Mouse (Mus musculus) neural tube, embryonic 10.5 days (tissue): Measurements from ENCODE around the gene Pde2a.
"Not testable (repeated sequence)": the region's sequence is repeated elsewhere in the genome, so short reads cannot be mapped to it uniquely, and the experiment has no call there.

Source experiments
- DNase-seq: peaks from one replicate; pipeline ENCODE4 v3.0.0-alpha.2; 2017; ENCODE audit warnings: low spot score; ENCODE audit errors: extremely low spot score

Gene Pde2a

GRCm38 (mm10) chr7:101513655-101514054 lies 92.2 kb downstream of the Pde2a start:
- DNase-seq = no peak

DNA sequence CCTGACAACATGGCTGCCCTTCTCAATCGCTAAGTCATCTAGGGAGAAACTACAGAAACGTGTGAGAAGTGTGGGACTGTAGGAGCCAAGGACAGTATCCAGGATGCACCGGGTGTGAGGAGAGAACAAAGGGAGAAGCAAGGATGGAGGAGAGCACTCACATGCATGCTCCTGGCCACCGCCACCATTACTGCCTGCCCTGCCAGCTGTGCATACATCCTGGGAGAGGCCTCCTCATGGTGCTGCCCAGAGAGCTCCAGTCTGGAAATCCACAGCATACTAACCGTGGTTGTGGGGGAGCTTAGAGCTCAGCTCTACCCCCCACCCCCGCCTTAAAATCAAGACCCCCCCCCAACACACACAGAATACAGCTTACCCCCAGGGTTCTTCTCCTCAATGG lies 93.3 kb downstream of the Pde2a start:
- DNase-seq = no peak

DNA sequence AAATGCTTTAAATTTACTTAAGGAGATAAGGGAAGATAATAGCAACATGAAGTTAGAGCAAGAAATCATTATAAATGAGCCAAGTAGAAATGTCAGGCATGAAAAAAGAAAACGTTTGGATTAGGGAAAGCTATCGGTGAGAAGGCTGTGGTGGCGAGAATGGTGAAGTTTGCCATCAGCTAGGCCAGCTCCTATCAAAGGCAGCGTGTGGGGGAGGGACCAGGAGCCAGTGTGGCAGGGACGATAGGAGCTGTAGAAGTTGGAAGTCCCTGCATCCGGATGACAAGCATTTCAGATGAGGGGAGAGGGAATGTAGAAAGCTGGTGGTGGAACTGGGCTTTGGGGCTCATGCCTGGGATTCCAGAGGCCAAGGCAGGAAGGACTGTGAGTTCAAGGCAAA lies 93.8 kb downstream of the Pde2a start:
- DNase-seq = no peak

- DNase-seq = no peak
Observed at GRCm38 (mm10) chr7:101516460-101516859, 95.0 kb downstream of the Pde2a start.

- DNase-seq = no peak
Observed at GRCm38 (mm10) chr7:101521696-101522095, 100.2 kb downstream of the Pde2a start.

DNA sequence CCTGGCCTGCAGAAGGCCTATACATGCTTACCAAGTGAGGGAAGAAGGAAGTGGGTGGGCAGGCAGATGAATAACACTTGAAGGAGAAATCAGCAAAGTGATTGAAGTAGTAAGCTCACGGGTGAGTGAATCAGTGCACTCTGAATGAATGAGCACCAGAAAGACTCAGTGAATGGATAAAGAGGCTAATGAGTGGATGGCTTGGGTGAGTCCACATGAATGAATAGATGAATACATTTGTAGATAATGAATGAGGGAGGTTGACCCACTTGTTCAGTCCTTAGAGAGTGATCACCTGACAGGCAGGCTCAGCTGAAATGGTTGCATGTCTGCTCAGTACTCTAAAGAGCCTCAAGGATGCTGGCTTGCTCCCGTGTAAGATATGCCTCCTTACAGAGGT lies 101.7 kb downstream of the Pde2a start:
- no peak for DNase-seq

GRCm38 (mm10) chr7:101526484-101526883 lies 105.0 kb downstream of the Pde2a start:
- no peak for DNase-seq

GRCm38 (mm10) chr7:101534428-101534827 lies 112.9 kb downstream of the Pde2a start:
- DNase-seq = no peak

DNA sequence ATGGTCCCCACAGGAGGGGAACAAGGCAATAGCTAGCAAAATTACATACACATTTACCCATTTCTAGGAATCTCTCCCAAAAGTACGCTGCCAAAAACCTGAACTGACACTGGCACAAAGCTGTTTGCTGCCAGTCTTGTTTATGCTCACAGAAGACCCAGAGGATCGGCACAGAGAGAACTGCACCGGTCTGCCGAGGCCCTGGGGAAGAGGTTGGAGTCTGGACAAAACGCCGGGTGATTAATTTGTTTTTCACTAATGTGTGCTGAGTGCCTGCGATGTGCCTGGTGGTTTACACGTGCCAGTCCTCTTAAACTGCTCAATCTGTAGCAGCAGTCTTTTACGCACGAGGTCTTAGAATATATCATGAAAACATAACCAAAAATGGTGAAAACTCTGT lies 113.6 kb downstream of the Pde2a start:
- DNase-seq = no peak

- DNase-seq = no peak
Observed at GRCm38 (mm10) chr7:101535517-101535916, 114.0 kb downstream of the Pde2a start.

- no peak for DNase-seq
Observed at GRCm38 (mm10) chr7:101537541-101537940, 116.0 kb downstream of the Pde2a start.

GRCm38 (mm10) chr7:101538141-101538933 lies 116.8 kb downstream of the Pde2a start:
- no peak for DNase-seq

- no peak for DNase-seq
Observed at GRCm38 (mm10) chr7:101539774-101540173, 118.3 kb downstream of the Pde2a start.

GRCm38 (mm10) chr7:101540684-101541083 lies 119.2 kb downstream of the Pde2a start:
- no peak for DNase-seq

DNA sequence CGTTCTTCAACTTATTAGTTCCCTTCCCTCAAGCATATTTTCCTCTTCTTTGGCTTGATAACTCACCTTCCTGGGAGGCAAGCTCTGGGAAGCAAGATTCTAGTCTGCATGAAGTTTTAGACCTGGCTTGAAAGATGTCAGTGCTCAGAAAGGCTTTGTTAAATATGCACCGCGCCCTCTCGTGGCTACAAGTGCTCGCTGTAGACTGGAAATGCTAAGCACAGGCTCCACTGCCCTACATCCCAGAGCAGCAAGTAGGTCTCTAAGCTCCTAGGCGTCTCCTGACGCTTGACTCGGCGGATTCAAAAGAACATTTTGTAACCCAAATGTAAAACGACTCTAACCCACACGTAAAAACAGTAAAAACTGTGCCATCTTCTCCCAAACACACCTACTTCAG lies 119.6 kb downstream of the Pde2a start:
- peak; percentile 73 for DNase-seq

DNA sequence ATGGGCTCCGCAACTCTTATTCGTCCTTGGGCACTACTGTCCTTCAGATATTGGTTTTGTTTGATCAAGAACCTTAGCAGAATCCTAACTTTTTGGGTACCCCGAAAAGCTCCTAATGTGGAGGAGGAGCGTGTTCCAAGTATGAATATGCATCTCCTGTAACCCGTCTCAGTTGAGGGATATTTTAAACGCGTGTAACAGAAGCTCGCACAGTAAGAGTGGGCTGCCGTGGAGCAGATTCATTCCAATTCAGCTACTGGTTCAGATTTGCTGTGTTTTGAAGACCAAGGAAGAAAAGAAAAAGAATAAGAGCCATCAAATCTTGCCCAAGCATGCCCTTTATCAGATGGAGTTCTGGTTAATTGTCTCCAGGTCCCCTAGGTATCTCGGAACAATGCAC lies 120.2 kb downstream of the Pde2a start:
- no peak for DNase-seq

- no peak for DNase-seq
Observed at GRCm38 (mm10) chr7:101547651-101548050, 126.2 kb downstream of the Pde2a start.

- no peak for DNase-seq
Observed at GRCm38 (mm10) chr7:101549266-101549665, 127.8 kb downstream of the Pde2a start.

DNA sequence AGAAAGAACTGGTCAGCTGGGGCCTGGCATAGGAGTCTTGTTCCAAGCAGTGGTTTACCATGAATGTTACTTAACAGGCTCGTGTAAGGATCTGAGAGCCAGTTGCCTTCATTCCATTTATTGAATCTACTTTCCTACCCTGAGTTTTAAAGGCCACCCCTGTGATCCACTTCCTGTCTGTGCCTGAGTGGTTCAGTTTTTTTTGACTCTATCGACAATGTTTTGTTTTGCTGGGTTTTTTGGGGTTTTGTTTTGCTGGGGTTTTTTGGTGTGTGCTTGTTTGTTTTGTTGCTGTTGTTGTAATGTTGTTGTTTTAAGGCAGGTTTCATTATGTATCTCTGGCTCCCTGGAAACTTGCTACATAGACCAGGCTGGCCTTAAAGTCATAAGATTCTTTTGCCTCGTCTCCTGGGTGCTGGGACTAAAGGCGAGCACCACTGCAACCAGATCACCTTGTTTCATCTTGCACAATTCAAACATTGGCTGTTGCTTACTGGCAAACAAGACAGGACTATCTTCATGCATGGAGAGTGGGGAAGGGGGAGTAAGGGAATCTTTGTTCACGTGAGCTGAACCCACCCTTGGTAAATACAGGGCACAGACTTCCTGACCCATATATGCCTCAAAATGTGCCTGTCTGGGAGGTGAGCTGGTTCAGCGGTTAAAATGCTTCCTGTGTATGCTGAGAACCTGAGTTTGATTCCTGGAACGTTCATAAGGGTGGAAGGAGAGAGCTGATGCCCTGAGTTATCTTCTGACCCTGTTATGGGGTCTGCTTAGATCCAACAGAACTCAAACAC lies 129.4 kb downstream of the Pde2a start:
- no peak for DNase-seq

- no peak for DNase-seq
Observed at GRCm38 (mm10) chr7:101551530-101551929, 130.0 kb downstream of the Pde2a start.

DNA sequence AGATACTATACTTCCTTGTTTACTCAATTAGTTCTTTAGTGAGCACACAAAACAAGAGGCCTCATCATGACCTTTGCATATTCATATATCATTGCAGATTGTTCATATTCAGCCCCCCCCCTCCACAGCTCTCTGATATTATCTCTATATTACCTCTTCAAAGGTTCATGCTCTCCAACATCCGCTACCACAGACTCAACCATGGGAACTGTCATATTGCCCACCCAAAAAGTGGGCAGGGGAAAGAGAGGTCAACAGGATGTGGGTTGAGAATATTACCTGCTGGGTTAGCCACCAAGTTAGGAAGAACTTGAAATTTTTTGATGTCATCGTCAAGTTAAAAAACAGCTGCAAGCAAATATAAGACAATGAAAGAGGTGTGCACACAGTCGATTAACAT lies 134.0 kb downstream of the Pde2a start:
- DNase-seq = not testable (repeated sequence)

DNA sequence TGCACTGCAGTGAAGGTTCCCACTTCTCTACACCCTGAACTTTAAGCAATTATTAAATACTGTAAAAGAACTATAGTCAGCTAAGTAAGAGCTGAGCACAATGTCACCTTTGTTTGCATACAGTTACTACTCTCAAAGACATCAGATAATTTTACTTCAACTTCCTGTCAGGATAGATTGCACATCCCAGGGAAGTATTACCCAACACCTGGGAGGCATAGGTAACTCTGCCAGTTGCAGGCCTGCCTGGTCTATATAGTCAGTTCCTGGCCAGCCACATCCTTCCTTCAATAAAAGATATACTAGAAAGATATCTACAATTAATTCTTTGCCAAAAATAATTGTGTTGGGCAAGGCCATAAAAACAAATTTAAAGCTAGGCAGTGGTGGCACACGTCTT lies 135.9 kb downstream of the Pde2a start:
- no peak for DNase-seq

DNA sequence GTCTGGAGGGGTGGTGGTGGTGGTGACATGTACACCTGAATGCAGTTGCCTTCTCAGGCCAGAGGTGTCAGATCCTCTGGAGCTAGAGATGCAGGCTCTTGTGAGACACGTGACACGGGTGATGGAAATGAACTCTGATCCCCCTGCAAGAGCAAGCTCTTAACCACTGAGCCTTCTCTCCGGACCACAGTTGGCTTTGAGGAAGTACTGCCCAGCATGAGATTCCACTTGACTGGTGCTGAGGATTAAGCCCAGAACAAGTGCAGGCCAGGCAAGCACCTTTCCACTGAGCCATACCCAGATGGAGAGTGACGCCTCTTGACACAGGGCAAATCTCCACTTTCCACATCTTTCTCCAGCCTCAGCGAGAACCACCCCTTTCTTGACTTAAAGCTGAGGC lies 137.9 kb downstream of the Pde2a start:
- DNase-seq = not testable (repeated sequence)
